Mouse (Mus musculus) limb, embryonic 14.5 days (tissue): Measurements from ENCODE around the gene Tbccd1. TPM values are rescaled to one million over a fixed set of nuclear protein-coding genes. Genes with fewer than 3 reads are reported as not detected.

Source experiments
- ATAC-seq: fragments of 200-750 bp; cut with Nextera tagmentation; 2 replicates; pipeline ENCODE4 v1.8.0; 2017; ENCODE audit warnings: low read depth, moderate number of reproducible peaks, moderate TSS enrichment; ENCODE audit not compliant: low FRiP score
- DNase-seq: peaks from one replicate; pipeline ENCODE4 v3.0.0-alpha.2; 2015; ENCODE audit warnings: low spot score
- H3K27ac ChIP-seq: fragments of 300-500 bp; sonication (generic); replicated peaks from 2 replicates; pipeline ENCODE4 v1.5.1; 2014; ENCODE audit warnings: low read depth, mild to moderate bottlenecking, low read length, moderate library complexity, mixed read lengths
- H3K27me3 ChIP-seq: fragments of 300-500 bp; sonication (generic); 2 replicates; pipeline ENCODE4 v1.6.1; 2014; ENCODE audit warnings: low read length, mixed read lengths; ENCODE audit not compliant: control insufficient read depth, insufficient read depth
- H3K36me3 ChIP-seq: fragments of 300-500 bp; sonication (generic); 2 replicates; pipeline ENCODE4 v1.6.1; 2014; ENCODE audit warnings: mild to moderate bottlenecking, low read length, moderate library complexity, mixed read lengths; ENCODE audit not compliant: control insufficient read depth, insufficient read depth
- H3K4me1 ChIP-seq: fragments of 300-500 bp; sonication (generic); 2 replicates; pipeline ENCODE4 v1.6.1; 2014; ENCODE audit warnings: antibody characterized with exemption, low read length, mixed read lengths; ENCODE audit not compliant: control insufficient read depth, insufficient read depth
- H3K4me2 ChIP-seq: fragments of 300-500 bp; sonication (generic); replicated peaks from 2 replicates; pipeline ENCODE4 v1.6.1; 2014; ENCODE audit warnings: low read depth, mild to moderate bottlenecking, low read length, moderate library complexity; ENCODE audit not compliant: severe bottlenecking
- H3K4me3 ChIP-seq: fragments of 300-500 bp; sonication (generic); replicated peaks from 2 replicates; pipeline ENCODE4 v1.5.1; 2014; ENCODE audit warnings: low read length
- H3K9ac ChIP-seq: fragments of 300-500 bp; sonication (generic); 2 replicates; pipeline ENCODE4 v1.6.1; 2014; ENCODE audit warnings: mild to moderate bottlenecking, low read depth, low read length, moderate library complexity; ENCODE audit not compliant: severe bottlenecking
- H3K9me3 ChIP-seq: fragments of 300-500 bp; sonication (generic); 2 replicates; pipeline ENCODE4 v1.6.1; 2016; ENCODE audit warnings: low read length; ENCODE audit not compliant: control insufficient read depth
- POLR2A ChIP-seq: fragments of 200-500 bp; IDR thresholded peaks from 2 replicates; pipeline ENCODE4 v1.8.0; 2012; ENCODE audit warnings: inconsistent platforms, mild to moderate bottlenecking, moderate library complexity, borderline replicate concordance; ENCODE audit not compliant: insufficient read depth, insufficient read length; ENCODE audit errors: extremely low read depth
- WGBS: fragments of 180-500 bp; shearing (Covaris S2); extraction: QIAGEN DNeasy Blood & Tissue Kit; methylation state at CpG from one replicate; pipeline ENCODE4 v1.1.7; 2014; 5-methylcytosine and 5-hydroxymethylcytosine counted together
- polyA plus RNA-seq, 2 experiments: library from polyadenylated mRNA; depleted of rRNA in 1 of 2; stranded (reverse) in 1 of 2; unstranded in 1 of 2; fragments of >200 nt; fragmentation: Nextera tagmentation in 1 of 2; extraction: Ambion mirVana in 1 of 2; gene quantifications; 2 replicates each; pipeline versions ENCODE4 v1.2.1 to v1.2.3; 2012 to 2014

Gene Tbccd1
- polyA plus RNA-seq, 2 experiments = 23.0 to 26.0 TPM

GRCm38 (mm10) chr16:22894095-22894494 is 36.6 kb upstream of the Tbccd1 start:
- no peak overlapping the region for H3K4me3 ChIP-seq
- TF ChIP-seq POLR2A = no peak
- H3K27ac ChIP-seq = no peak overlapping the region
- ATAC-seq (no peak), DNase-seq (no peak)
- no peak overlapping the region for H3K4me2 ChIP-seq
- H3K27me3 ChIP-seq = no peaks in the 10 kb centered on the region
- H3K4me1 ChIP-seq = no peaks in the 10 kb centered on the region
- WGBS = 86% methylated on average over 7 of the region's 8 CpGs
- no peaks in the 10 kb centered on the region for H3K9me3 ChIP-seq
- H3K36me3 ChIP-seq = no peaks in the 10 kb centered on the region
- H3K9ac ChIP-seq = no peak overlapping the region

GRCm38 (mm10) chr16:22891733-22892154 is 34.3 kb upstream of the Tbccd1 start:
- Histone ChIP-seq H3K9ac (no peak overlapping the region), H3K4me3 (no peak overlapping the region), H3K9me3 (no peaks in the 10 kb centered on the region), H3K27me3 (no peaks in the 10 kb centered on the region), H3K27ac (no peak overlapping the region), H3K36me3 (no peaks in the 10 kb centered on the region), H3K4me2 (no peak overlapping the region), H3K4me1 (no peaks in the 10 kb centered on the region)
- DNase-seq = no peak
- no peak for TF ChIP-seq POLR2A
- 88% methylated on average over 8 of the region's 8 CpGs for WGBS
- no peak for ATAC-seq

GRCm38 (mm10) chr16:22890683-22891510 is 33.4 kb upstream of the Tbccd1 start, which contains the start of gene Ahsg:
Gene Ahsg, plus strand, starts transcription at chr16:22891277.
- no peak within 1 kb of the TSS for H3K9ac ChIP-seq
- no peaks in the 10 kb centered on the region for H3K36me3 ChIP-seq
- WGBS = 80% methylated on average over 11 of the region's 11 CpGs
- no peak for DNase-seq
- no peaks in the 10 kb centered on the region for H3K9me3 ChIP-seq
- no peak within 1 kb of the TSS for H3K4me2 ChIP-seq
- no peak for ATAC-seq
- no peak for TF ChIP-seq POLR2A
- no peak within 1 kb of the TSS for H3K27ac ChIP-seq
- H3K4me3 ChIP-seq = no peak within 1 kb of the TSS
- H3K4me1 ChIP-seq = no peaks in the 10 kb centered on the region
- no peaks in the 10 kb centered on the region for H3K27me3 ChIP-seq

GRCm38 (mm10) chr16:22889716-22890115 is 32.2 kb upstream of the Tbccd1 start:
- H3K36me3 ChIP-seq = no peaks in the 10 kb centered on the region
- no peak for ATAC-seq
- H3K4me3 ChIP-seq = no peak overlapping the region
- no peak overlapping the region for H3K27ac ChIP-seq
- H3K9ac ChIP-seq = no peak overlapping the region
- H3K27me3 ChIP-seq = no peaks in the 10 kb centered on the region
- no peak overlapping the region for H3K4me2 ChIP-seq
- no peak for TF ChIP-seq POLR2A
- DNase-seq = no peak
- no peaks in the 10 kb centered on the region for H3K4me1 ChIP-seq
- WGBS = 88% methylated on average over 8 of the region's 8 CpGs
- H3K9me3 ChIP-seq = no peaks in the 10 kb centered on the region

GRCm38 (mm10) chr16:22888835-22889234 is 31.4 kb upstream of the Tbccd1 start:
- H3K36me3 ChIP-seq = no peaks in the 10 kb centered on the region
- H3K27ac ChIP-seq = no peak overlapping the region
- H3K27me3 ChIP-seq = no peaks in the 10 kb centered on the region
- ATAC-seq (no peak), DNase-seq (no peak)
- WGBS = 74% methylated on average over 4 of the region's 4 CpGs
- no peak overlapping the region for H3K4me2 ChIP-seq
- no peak overlapping the region for H3K4me3 ChIP-seq
- H3K9me3 ChIP-seq = no peaks in the 10 kb centered on the region
- no peak overlapping the region for H3K9ac ChIP-seq
- no peaks in the 10 kb centered on the region for H3K4me1 ChIP-seq
- TF ChIP-seq POLR2A = no peak
